In genomic region chrX:11734505-11735435, GRCm38 (mm10) we compare ENCODE assay signal across 10 mouse cellular contexts.
A peak's percentile ranks its signal among the peaks of the same experiment; 100 is the strongest.
DNase-seq lines count a peak whose midpoint lies in the region; ATAC-seq and TF ChIP-seq lines count a peak whose summit lies in the region.
"Had no signal": no experiment of that assay in that cellular context is flagged by ENCODE, and none has a peak within 500 bp of the region (broad histone marks: within the 10 kb centered on the region; RNA-seq: fewer than 3 reads in every experiment).

No protein-coding gene starts in this region.

- H3K79me2 ChIP-seq in heart, adult 2 months (replicated peaks; ENCODE audit: control insufficient read depth, insufficient read depth, low read length), result no peaks in the 10 kb centered on the region

- TF ChIP-seq CTCF in heart, adult 2 months (IDR thresholded peaks at IDR 0.05), result no peak
- no peak for TF ChIP-seq CTCF in forebrain, postnatal 0 days (IDR thresholded peaks at IDR 0.05; ENCODE audit: low read depth)

- TF ChIP-seq EP300 in heart, adult 2 months (IDR thresholded peaks at IDR 0.05; ENCODE audit: insufficient read depth, low read depth, low read length), result no peak

- H3K36me3 ChIP-seq in heart, adult 2 months (ENCODE audit: control insufficient read depth, insufficient read depth, low read length), result no peaks in the 10 kb centered on the region
- H3K36me3 ChIP-seq in forebrain, postnatal 0 days (ENCODE audit: insufficient read depth), result no peaks in the 10 kb centered on the region
- no peaks in the 10 kb centered on the region for H3K36me3 ChIP-seq in midbrain, embryonic 11.5 days (ENCODE audit: control insufficient read depth, insufficient read depth, low read length)

- 67% methylated on average over 27 of the region's 27 CpGs for WGBS in heart, adult 2 months
- WGBS in forebrain, postnatal 0 days, result 40% methylated on average over 27 of the region's 27 CpGs
- WGBS in midbrain, embryonic 11.5 days, result 19% methylated on average over 25 of the region's 27 CpGs

- H3K27me3 ChIP-seq in heart, adult 2 months (ENCODE audit: control insufficient read depth, insufficient read depth, low read length), result no peaks in the 10 kb centered on the region
- H3K27me3 ChIP-seq in forebrain, postnatal 0 days (ENCODE audit: insufficient read depth, low read length), result no peaks in the 10 kb centered on the region
- H3K27me3 ChIP-seq in midbrain, embryonic 11.5 days (ENCODE audit: control insufficient read depth, insufficient read depth, low read length), result peaks cover 11% of the 10 kb centered on the region

- ATAC-seq in forebrain, postnatal 0 days, result peak; percentile 62
- ATAC-seq in midbrain, embryonic 11.5 days (ENCODE audit: low FRiP score), result peak; percentile 79
- ATAC-seq in megakaryocyte progenitor cell, adult 5-6 weeks (replicated peaks; ENCODE audit: poor library complexity), result no peak

- no peak overlapping the region for H3K9ac ChIP-seq in heart, adult 2 months (ENCODE audit: low read depth, low read length)
- H3K9ac ChIP-seq in forebrain, postnatal 0 days, result no peak overlapping the region
- no peak overlapping the region for H3K9ac ChIP-seq in midbrain, embryonic 11.5 days (ENCODE audit: low read length)

- no peak overlapping the region for H3K4me3 ChIP-seq in heart, adult 2 months
- no peak overlapping the region for H3K4me3 ChIP-seq in forebrain, postnatal 0 days (ENCODE audit: low read depth, low read length)
- no peak overlapping the region for H3K4me3 ChIP-seq in midbrain, embryonic 11.5 days (ENCODE audit: low read depth, low read length)

- no peak overlapping the region for H3K4me2 ChIP-seq in forebrain, postnatal 0 days (ENCODE audit: low read depth)
- no peak overlapping the region for H3K4me2 ChIP-seq in midbrain, embryonic 11.5 days

- no peaks in the 10 kb centered on the region for H3K9me3 ChIP-seq in forebrain, postnatal 0 days (ENCODE audit: low read length)
- H3K9me3 ChIP-seq in midbrain, embryonic 11.5 days (ENCODE audit: control insufficient read depth, low read length), result no peaks in the 10 kb centered on the region

- no peaks in the 10 kb centered on the region; the same call in none of the 2 replicates for H3K4me1 ChIP-seq in heart, adult 2 months (ENCODE audit: control insufficient read depth, insufficient read depth, low read length)
- no peaks in the 10 kb centered on the region for H3K4me1 ChIP-seq in forebrain, postnatal 0 days (ENCODE audit: insufficient read depth)
- H3K4me1 ChIP-seq in midbrain, embryonic 11.5 days (ENCODE audit: control insufficient read depth, insufficient read depth, low read length), result peaks cover 7% of the 10 kb centered on the region

- H3K27ac ChIP-seq in heart, adult 2 months, result peak overlapping the region; percentile 23; the same call in 1 of the 2 replicates
- H3K27ac ChIP-seq in forebrain, postnatal 0 days (ENCODE audit: low read depth, low read length), result no peak overlapping the region
- no peak overlapping the region; the same call in 1 of the 2 replicates for H3K27ac ChIP-seq in midbrain, embryonic 11.5 days (ENCODE audit: low read depth, low read length)

- DNase-seq in heart, adult 2 months, result no peak
- DNase-seq in heart, adult 18-20 months, result no peak
- peak; percentile 8 for DNase-seq in ES-CJ7 (ENCODE audit: low read depth, low spot score)
- DNase-seq in forebrain, postnatal 0 days, result no peak
- peak; percentile 85 for DNase-seq in midbrain, embryonic 11.5 days (ENCODE audit: low spot score, missing footprints)
- DNase-seq in adrenal gland, postnatal 4 days (ENCODE audit: low spot score in 2 of 2), result no peak
- no peak for DNase-seq in layer of hippocampus, postnatal 36 days
- DNase-seq: B cell, adult 2 months; right cerebral cortex, postnatal 25 days had no signal

- intact Hi-C loops in heart, adult 2 months (cut with DNase I), result no loop called here

- no peak for TF ChIP-seq POLR2A in heart, adult 2 months (IDR thresholded peaks at IDR 0.05; ENCODE audit: insufficient read depth, low read depth, low read length)

Comparison
In these comparisons a context has a peak if more than half of its experiments do, and no peak if none do; other contexts are left out.
1. DNase-seq: peak in ES-CJ7 (single experiment) and midbrain, embryonic 11.5 days (single experiment); none in heart, adult 2 months (0 of 2), heart, adult 18-20 months (0 of 2), forebrain, postnatal 0 days (single experiment), adrenal gland, postnatal 4 days (0 of 2) and layer of hippocampus, postnatal 36 days (0 of 2).